Mouse (Mus musculus): Measurements from ENCODE around the gene Tmcc3. TPM values are rescaled to one million over a fixed set of nuclear protein-coding genes. Genes with fewer than 3 reads are reported as not detected.

Tmcc3 gene
- 4.4 TPM for polyA plus RNA-seq (2014; fragmentation: Illumina TruSeq; extraction: RNeasy Lipid Tissue Mini Kit (QIAGEN cat#74804); ENCODE audit: low read depth, low replicate concordance)

GRCm38 (mm10) chr10:94311511-94312006, at the start of gene Tmcc3:
Gene Tmcc3 (plus strand): TSS chr10:94311949.

GRCm38 (mm10) chr10:94298471-94298870, 13.3 kb upstream of the Tmcc3 start, which contains the start of gene Gm4792:
Gene Gm4792 (minus strand): TSS chr10:94298703.

Other genes with a start within 250 kb of the Tmcc3 start
- gene Nr2c1, start 163.9 kb upstream of the Tmcc3 start, polyA plus RNA-seq (2014; fragmentation: Illumina TruSeq; extraction: RNeasy Lipid Tissue Mini Kit (QIAGEN cat#74804); ENCODE audit: low read depth, low replicate concordance) = 15.0 TPM
- gene Ndufa12, start 113.2 kb upstream of the Tmcc3 start, polyA plus RNA-seq (2014; fragmentation: Illumina TruSeq; extraction: RNeasy Lipid Tissue Mini Kit (QIAGEN cat#74804); ENCODE audit: low read depth, low replicate concordance) = 78.2 TPM
- gene Gm4792, start 13.2 kb upstream of the Tmcc3 start, polyA plus RNA-seq (2014; fragmentation: Illumina TruSeq; extraction: RNeasy Lipid Tissue Mini Kit (QIAGEN cat#74804); ENCODE audit: low read depth, low replicate concordance) = not detected

Measured in liver, adult 10 weeks (tissue).